Mouse (Mus musculus) heart, embryonic 15.5 days (tissue): ENCODE results near the gene Cacna1c. TPM values are rescaled to one million over a fixed set of nuclear protein-coding genes. Genes with fewer than 3 reads are reported as not detected.

ENCODE experiments used
- ATAC-seq: fragments of 200-750 bp; cut with Nextera tagmentation; replicated peaks from 2 replicates; pipeline ENCODE4 v1.8.0; 2017; ENCODE audit warnings: low read depth, moderate TSS enrichment; ENCODE audit not compliant: insufficient number of reproducible peaks, insufficient read depth, low FRiP score
- H3K27ac ChIP-seq: fragments of 300-500 bp; sonication (generic); 2 replicates; pipeline ENCODE4 v1.5.1; 2015; ENCODE audit warnings: mild to moderate bottlenecking, inconsistent platforms
- H3K27me3 ChIP-seq: fragments of 300-500 bp; sonication (generic); 2 replicates; pipeline ENCODE4 v1.6.1; 2015; ENCODE audit warnings: inconsistent platforms
- H3K36me3 ChIP-seq: fragments of 300-500 bp; sonication (generic); 2 replicates; pipeline ENCODE4 v1.6.1; 2015; ENCODE audit warnings: mild to moderate bottlenecking, inconsistent platforms
- H3K4me1 ChIP-seq: fragments of 300-500 bp; sonication (generic); replicated peaks from 2 replicates; pipeline ENCODE4 v1.6.1; 2015; ENCODE audit warnings: inconsistent platforms
- H3K4me2 ChIP-seq: fragments of 300-500 bp; sonication (generic); 2 replicates; pipeline ENCODE4 v1.6.1; 2015; ENCODE audit warnings: inconsistent platforms, mild to moderate bottlenecking, moderate library complexity
- H3K4me3 ChIP-seq: fragments of 300-500 bp; sonication (generic); 2 replicates; pipeline ENCODE4 v1.5.1; 2015; ENCODE audit warnings: mild to moderate bottlenecking, inconsistent platforms
- H3K9ac ChIP-seq: fragments of 300-500 bp; sonication (generic); 2 replicates; pipeline ENCODE4 v1.6.1; 2015; ENCODE audit warnings: mild to moderate bottlenecking, inconsistent platforms
- H3K9me3 ChIP-seq: fragments of 300-500 bp; sonication (generic); replicated peaks from 2 replicates; pipeline ENCODE4 v1.6.1; 2016; ENCODE audit warnings: inconsistent platforms
- WGBS: fragments of 180-500 bp; shearing (Covaris S2); methylation state at CpG from one replicate; pipeline ENCODE4 v1.1.7; 2015; ENCODE audit warnings: mixed read lengths; 5-methylcytosine and 5-hydroxymethylcytosine counted together
- polyA plus RNA-seq: library from polyadenylated mRNA; unstranded; fragments of >200 nt; fragmentation: Nextera tagmentation; extraction: Ambion mirVana; gene quantifications from 2 replicates; pipeline ENCODE4 v1.2.1, GENCODE M21; 2015

The Cacna1c gene
- polyA plus RNA-seq, 1 experiment from 2014 or later = 65.3 TPM

GRCm38 (mm10) chr6:119052366-119052765 is 143.9 kb downstream of the Cacna1c start:
- H3K36me3 ChIP-seq = peaks cover 8% of the 10 kb centered on the region; the same call in 1 of the 2 replicates
- peaks cover 59% of the 10 kb centered on the region for H3K4me1 ChIP-seq
- no peaks in the 10 kb centered on the region for H3K27me3 ChIP-seq
- whole genome bisulfite sequencing = 57% methylated on average over 15 of the region's 15 CpGs
- ATAC-seq = no peak
- H3K9ac ChIP-seq = no peak overlapping the region
- no peaks in the 10 kb centered on the region for H3K9me3 ChIP-seq
- no peak overlapping the region for H3K4me2 ChIP-seq
- H3K4me3 ChIP-seq = no peak overlapping the region
- H3K27ac ChIP-seq = peak overlapping the region; percentile 28

GRCm38 (mm10) chr6:119051721-119052120 is 144.5 kb downstream of the Cacna1c start:
- H3K4me2 ChIP-seq = no peak overlapping the region
- H3K4me1 ChIP-seq = peaks cover 55% of the 10 kb centered on the region
- H3K9ac ChIP-seq = no peak overlapping the region
- peaks cover 8% of the 10 kb centered on the region; the same call in 1 of the 2 replicates for H3K36me3 ChIP-seq
- H3K27ac ChIP-seq = peak overlapping the region; percentile 28
- no peaks in the 10 kb centered on the region for H3K27me3 ChIP-seq
- WGBS = 30% methylated on average over 2 of the region's 2 CpGs
- no peak overlapping the region for H3K4me3 ChIP-seq
- H3K9me3 ChIP-seq = no peaks in the 10 kb centered on the region
- ATAC-seq = no peak

GRCm38 (mm10) chr6:119047340-119047739 is 148.9 kb downstream of the Cacna1c start:
- no peaks in the 10 kb centered on the region for H3K9me3 ChIP-seq
- H3K36me3 ChIP-seq = peaks cover 4% of the 10 kb centered on the region; the same call in 1 of the 2 replicates
- H3K4me1 ChIP-seq = peaks cover 62% of the 10 kb centered on the region
- no peaks in the 10 kb centered on the region for H3K27me3 ChIP-seq
- no peak overlapping the region for H3K4me3 ChIP-seq
- ATAC-seq = no peak
- 77% methylated on average over 8 of the region's 8 CpGs for WGBS
- H3K9ac ChIP-seq = no peak overlapping the region
- H3K4me2 ChIP-seq = no peak overlapping the region
- H3K27ac ChIP-seq = no peak overlapping the region

GRCm38 (mm10) chr6:119045498-119045897 is 150.7 kb downstream of the Cacna1c start:
- Histone ChIP-seq H3K4me2 (no peak overlapping the region), H3K4me1 (peaks cover 67% of the 10 kb centered on the region), H3K36me3 (peaks cover 4% of the 10 kb centered on the region; the same call in 1 of the 2 replicates), H3K27ac (0 out of 2 replicates have a peak overlapping the region, but pooled peaks have one; percentile 34), H3K9ac (no peak overlapping the region), H3K4me3 (no peak overlapping the region), H3K27me3 (no peaks in the 10 kb centered on the region), H3K9me3 (no peaks in the 10 kb centered on the region)
- ATAC-seq = no peak
- 54% methylated on average over 7 of the region's 7 CpGs for WGBS

- Histone ChIP-seq H3K27ac (peak overlapping the region; percentile 55), H3K4me1 (peaks cover 75% of the 10 kb centered on the region)
- ATAC-seq = no peak
These were observed 152.1 kb downstream of the Cacna1c start for GRCm38 (mm10) chr6:119044148-119044547.

GRCm38 (mm10) chr6:119042803-119043202 is 153.4 kb downstream of the Cacna1c start:
- Histone ChIP-seq H3K4me1 (peaks cover 88% of the 10 kb centered on the region), H3K9ac (no peak overlapping the region), H3K9me3 (no peaks in the 10 kb centered on the region), H3K36me3 (no peaks in the 10 kb centered on the region), H3K27me3 (no peaks in the 10 kb centered on the region), H3K4me2 (no peak overlapping the region), H3K4me3 (no peak overlapping the region), H3K27ac (no peak overlapping the region)
- ATAC-seq = no peak; the same call in 1 of the 2 replicates
- 78% methylated on average over 3 of the region's 3 CpGs for WGBS

More at GRCm38 (mm10) chr6:119044148-119044547, 152.1 kb downstream of the Cacna1c start:
- H3K36me3 ChIP-seq = peaks cover 4% of the 10 kb centered on the region; the same call in 1 of the 2 replicates
- H3K9ac ChIP-seq = no peak overlapping the region
- H3K4me2 ChIP-seq = no peak overlapping the region
- no peaks in the 10 kb centered on the region for H3K27me3 ChIP-seq
- H3K4me3 ChIP-seq = no peak overlapping the region
- 29% methylated on average over 7 of the region's 7 CpGs for WGBS
- no peaks in the 10 kb centered on the region for H3K9me3 ChIP-seq

- Histone ChIP-seq H3K4me2 (no peak overlapping the region), H3K9ac (no peak overlapping the region), H3K4me1 (peaks cover 89% of the 10 kb centered on the region), H3K9me3 (no peaks in the 10 kb centered on the region), H3K4me3 (no peak overlapping the region), H3K36me3 (no peaks in the 10 kb centered on the region), H3K27ac (no peak overlapping the region), H3K27me3 (no peaks in the 10 kb centered on the region)
- 44% methylated on average over 7 of the region's 7 CpGs for WGBS
- no peak for ATAC-seq
These were observed 155.3 kb downstream of the Cacna1c start for GRCm38 (mm10) chr6:119040961-119041360.

- no peak overlapping the region for H3K9ac ChIP-seq
- no peak for ATAC-seq
- H3K27me3 ChIP-seq = no peaks in the 10 kb centered on the region
- H3K4me2 ChIP-seq = no peak overlapping the region
- H3K27ac ChIP-seq = no peak overlapping the region
- WGBS = 74% methylated on average over 7 of the region's 7 CpGs
- no peak overlapping the region for H3K4me3 ChIP-seq
- H3K4me1 ChIP-seq = peaks cover 82% of the 10 kb centered on the region
- no peaks in the 10 kb centered on the region for H3K9me3 ChIP-seq
- no peaks in the 10 kb centered on the region for H3K36me3 ChIP-seq
These were observed 156.4 kb downstream of the Cacna1c start for GRCm38 (mm10) chr6:119039815-119040214.

- H3K4me2 ChIP-seq = no peak overlapping the region
- H3K4me1 ChIP-seq = peaks cover 79% of the 10 kb centered on the region
- H3K9me3 ChIP-seq = no peaks in the 10 kb centered on the region
- ATAC-seq = no peak
- no peak overlapping the region for H3K9ac ChIP-seq
- no peaks in the 10 kb centered on the region for H3K27me3 ChIP-seq
- no peak overlapping the region for H3K27ac ChIP-seq
- 67% methylated on average over 5 of the region's 5 CpGs for WGBS
- no peak overlapping the region for H3K4me3 ChIP-seq
- 0 out of 2 replicates have a peak, but pooled peaks cover 4% of the 10 kb centered on the region for H3K36me3 ChIP-seq
These were observed 156.9 kb downstream of the Cacna1c start for GRCm38 (mm10) chr6:119039293-119039692.

GRCm38 (mm10) chr6:119037815-119038214 is 158.4 kb downstream of the Cacna1c start:
- 39% methylated on average over 6 of the region's 6 CpGs for WGBS
- H3K9ac ChIP-seq = no peak overlapping the region
- no peaks in the 10 kb centered on the region for H3K27me3 ChIP-seq
- H3K36me3 ChIP-seq = 0 out of 2 replicates have a peak, but pooled peaks cover 4% of the 10 kb centered on the region
- ATAC-seq = 0 out of 2 replicates have a peak, but pooled peaks have one; percentile 20
- peaks cover 64% of the 10 kb centered on the region for H3K4me1 ChIP-seq
- no peak overlapping the region for H3K4me2 ChIP-seq
- no peak overlapping the region for H3K4me3 ChIP-seq
- H3K27ac ChIP-seq = peak overlapping the region; percentile 18; the same call in 1 of the 2 replicates
- H3K9me3 ChIP-seq = no peaks in the 10 kb centered on the region

GRCm38 (mm10) chr6:119037047-119037446 is 159.2 kb downstream of the Cacna1c start:
- H3K9ac ChIP-seq = no peak overlapping the region
- peak overlapping the region; percentile 18 for H3K27ac ChIP-seq
- no peaks in the 10 kb centered on the region for H3K27me3 ChIP-seq
- 62% methylated on average over 2 of the region's 2 CpGs for WGBS
- no peaks in the 10 kb centered on the region for H3K9me3 ChIP-seq
- H3K4me2 ChIP-seq = no peak overlapping the region
- no peak overlapping the region for H3K4me3 ChIP-seq
- H3K4me1 ChIP-seq = peaks cover 57% of the 10 kb centered on the region
- H3K36me3 ChIP-seq = 0 out of 2 replicates have a peak, but pooled peaks cover 4% of the 10 kb centered on the region
- peak; percentile 56; the same call in 1 of the 2 replicates for ATAC-seq

GRCm38 (mm10) chr6:119035361-119035760 is 160.9 kb downstream of the Cacna1c start:
- no peak overlapping the region for H3K9ac ChIP-seq
- no peak overlapping the region for H3K4me3 ChIP-seq
- H3K4me1 ChIP-seq = peaks cover 40% of the 10 kb centered on the region
- no peaks in the 10 kb centered on the region for H3K27me3 ChIP-seq
- no peaks in the 10 kb centered on the region for H3K9me3 ChIP-seq
- 0 out of 2 replicates have a peak, but pooled peaks cover 4% of the 10 kb centered on the region for H3K36me3 ChIP-seq
- WGBS = 64% methylated on average over 6 of the region's 6 CpGs
- no peak for ATAC-seq
- H3K27ac ChIP-seq = no peak overlapping the region
- no peak overlapping the region for H3K4me2 ChIP-seq
